Mouse (Mus musculus) brain, embryonic 14.5 days (tissue): Measurements from ENCODE around the gene Ttll8.

ENCODE experiments used
- CTCF ChIP-seq: fragments of 200-500 bp; IDR thresholded peaks from 2 replicates; pipeline ENCODE4 v1.5.1; 2012; ENCODE audit warnings: inconsistent platforms, mild to moderate bottlenecking, moderate library complexity, borderline replicate concordance; ENCODE audit not compliant: insufficient read depth, insufficient read length; ENCODE audit errors: extremely low read depth
- POLR2A ChIP-seq: fragments of 200-500 bp; IDR thresholded peaks from 2 replicates; pipeline ENCODE4 v1.6.1; 2012; ENCODE audit warnings: mild to moderate bottlenecking, inconsistent platforms, borderline replicate concordance; ENCODE audit not compliant: poor library complexity, insufficient read depth, insufficient read length, severe bottlenecking; ENCODE audit errors: extremely low read depth

DNA sequence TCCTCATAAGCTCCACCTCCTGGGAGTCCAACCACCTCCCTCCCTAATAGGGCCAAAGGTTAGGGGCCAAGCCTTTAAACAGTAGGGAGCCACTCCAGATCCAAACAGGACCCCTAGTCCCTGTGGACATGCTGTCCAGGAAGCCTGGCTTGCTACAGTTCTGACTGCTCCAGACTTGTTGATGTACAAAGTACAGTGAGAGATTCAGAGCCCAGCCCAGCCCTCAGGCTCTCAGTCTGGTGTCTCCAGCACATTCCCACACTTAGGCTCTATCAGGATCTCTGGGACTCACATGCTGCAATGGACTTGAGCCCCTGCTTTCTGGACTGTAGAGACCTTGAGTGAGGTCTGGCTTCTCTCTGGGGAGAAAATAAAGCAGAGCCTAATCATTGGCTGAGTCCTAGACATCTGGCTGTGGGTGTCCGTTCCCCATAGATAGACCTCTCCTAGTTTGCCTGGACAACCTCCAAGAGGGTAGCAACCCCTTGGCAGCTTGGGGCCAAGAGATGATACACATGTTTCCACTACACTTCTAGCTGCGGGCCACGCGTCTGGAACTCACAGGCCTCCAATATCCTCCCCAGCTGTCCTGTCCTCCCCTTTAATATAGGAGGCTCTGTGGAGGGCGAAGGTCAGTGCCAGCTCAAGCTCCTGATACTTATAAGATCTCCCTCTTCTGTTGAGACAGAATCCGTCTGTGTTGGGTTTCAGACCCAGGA, 86.0 kb downstream of the Ttll8 start:
- TF ChIP-seq POLR2A (no peak), CTCF (no peak)
